Mouse (Mus musculus) spleen, postnatal 10 days (tissue): ENCODE measurements around the gene Gm10639.
A peak's percentile ranks its signal among the peaks of the same experiment; 100 is the strongest.
"Not testable (repeated sequence)": the region's sequence is repeated elsewhere in the genome, so short reads cannot be mapped to it uniquely, and the experiment has no call there.

Experiments used
- DNase-seq, 2 experiments: peaks; one replicate each; pipeline ENCODE4 v3.0.0; 2021 to 2022; ENCODE audit warnings: low spot score in 2 of 2

The Gm10639 gene

GRCm38 (mm10) chr9:78289723-78290122 is at the start of gene Gm10639:
TSS of gene Gm10639 (plus strand) at chr9:78289923.
- not testable (repeated sequence) for DNase-seq

- not testable (repeated sequence) for DNase-seq
These were observed 33.8 kb upstream of the Gm10639 start for GRCm38 (mm10) chr9:78255683-78256470.

GRCm38 (mm10) chr9:78256914-78257313 is 32.8 kb upstream of the Gm10639 start, which contains the start of gene Gm3776:
TSS of gene Gm3776 (plus strand) at chr9:78257129.
- DNase-seq, result not testable (repeated sequence)

GRCm38 (mm10) chr9:78259688-78260087 is 30.0 kb upstream of the Gm10639 start:
- DNase-seq, result peak; percentile 20 to 56

GRCm38 (mm10) chr9:78270945-78271344 is 18.8 kb upstream of the Gm10639 start:
- not testable (repeated sequence) for DNase-seq

- not testable (repeated sequence) for DNase-seq
These were observed 7.6 kb upstream of the Gm10639 start for GRCm38 (mm10) chr9:78282002-78282711.

GRCm38 (mm10) chr9:78289063-78289462 is 660 bp upstream of the Gm10639 start:
- DNase-seq, result not testable (repeated sequence)

GRCm38 (mm10) chr9:78292462-78292861 is 2.7 kb downstream of the Gm10639 start:
- DNase-seq, result not testable (repeated sequence)

- not testable (repeated sequence) for DNase-seq
These were observed 4.0 kb downstream of the Gm10639 start for GRCm38 (mm10) chr9:78293683-78294082.

GRCm38 (mm10) chr9:78294781-78295180 is 5.1 kb downstream of the Gm10639 start:
- not testable (repeated sequence) for DNase-seq

GRCm38 (mm10) chr9:78296089-78296488 is 6.4 kb downstream of the Gm10639 start:
- peak in 1 of 2 experiments; percentile 50 for DNase-seq

GRCm38 (mm10) chr9:78298232-78298631 is 8.5 kb downstream of the Gm10639 start:
- DNase-seq, result no peak

- not testable (repeated sequence) for DNase-seq
These were observed 9.4 kb downstream of the Gm10639 start for GRCm38 (mm10) chr9:78299143-78299542.

- DNase-seq, result not testable (repeated sequence)
These were observed 18.4 kb downstream of the Gm10639 start for GRCm38 (mm10) chr9:78308122-78308521.

- no peak for DNase-seq
These were observed 25.0 kb downstream of the Gm10639 start, which contains the start of gene Omt2a for GRCm38 (mm10) chr9:78314696-78315095. TSS of gene Omt2a (minus strand) at chr9:78314796.

GRCm38 (mm10) chr9:78319499-78319898 is 29.8 kb downstream of the Gm10639 start:
- no peak for DNase-seq

GRCm38 (mm10) chr9:78327289-78327688 is 37.6 kb downstream of the Gm10639 start, which contains the start of gene Omt2b:
TSS of gene Omt2b (plus strand) at chr9:78327589.
- not testable (repeated sequence) for DNase-seq

- DNase-seq, result not testable (repeated sequence)
These were observed 47.3 kb downstream of the Gm10639 start for GRCm38 (mm10) chr9:78337050-78337449.

- peak; percentile 37 to 66 for DNase-seq
These were observed 50.6 kb downstream of the Gm10639 start for GRCm38 (mm10) chr9:78340324-78340723.

GRCm38 (mm10) chr9:78342494-78342893 is 52.8 kb downstream of the Gm10639 start:
- not testable (repeated sequence) for DNase-seq

- not testable (repeated sequence) for DNase-seq
These were observed 53.3 kb downstream of the Gm10639 start for GRCm38 (mm10) chr9:78343055-78343454.

- DNase-seq, result not testable (repeated sequence)
These were observed 55.5 kb downstream of the Gm10639 start for GRCm38 (mm10) chr9:78345235-78345634.
